Mouse (Mus musculus): ENCODE data around the gene Rbm18.

GRCm38 (mm10) chr2:36184876-36185275 lies 48.3 kb upstream of the Rbm18 start:
- no peak for TF ChIP-seq CTCF (IDR thresholded peaks at IDR 0.05; ENCODE audit: extremely low read depth, insufficient read length, insufficient replicate concordance, low read depth, low read length)
- no peak for TF ChIP-seq POLR2A (IDR thresholded peaks at IDR 0.05; ENCODE audit: low read depth, low read length)
